Mouse (Mus musculus): ENCODE data around the gene Haus3. TPM values are rescaled to one million over a fixed set of nuclear protein-coding genes. Genes with fewer than 3 reads are reported as not detected.

Gene Haus3
- polyA plus RNA-seq, 1 experiment: 5.5 TPM

GRCm38 (mm10) chr5:34201396-34201795 is 32.1 kb upstream of the Haus3 start:
- no peak overlapping the region for H3K27ac ChIP-seq (ENCODE audit: insufficient read depth, low read length)
- no peaks in the 10 kb centered on the region; the same call in 1 of the 2 replicates for H3K4me1 ChIP-seq (ENCODE audit: control insufficient read depth, insufficient read depth, low read length)
- H3K4me3 ChIP-seq (ENCODE audit: insufficient read depth, low read length): no peak overlapping the region
- TF ChIP-seq CTCF (IDR thresholded peaks at IDR 0.05; ENCODE audit: extremely low read depth, insufficient read depth, low read length) (no peak), POLR2A (IDR thresholded peaks at IDR 0.05; ENCODE audit: extremely low read depth, insufficient read depth, low read length) (no peak)

DNA sequence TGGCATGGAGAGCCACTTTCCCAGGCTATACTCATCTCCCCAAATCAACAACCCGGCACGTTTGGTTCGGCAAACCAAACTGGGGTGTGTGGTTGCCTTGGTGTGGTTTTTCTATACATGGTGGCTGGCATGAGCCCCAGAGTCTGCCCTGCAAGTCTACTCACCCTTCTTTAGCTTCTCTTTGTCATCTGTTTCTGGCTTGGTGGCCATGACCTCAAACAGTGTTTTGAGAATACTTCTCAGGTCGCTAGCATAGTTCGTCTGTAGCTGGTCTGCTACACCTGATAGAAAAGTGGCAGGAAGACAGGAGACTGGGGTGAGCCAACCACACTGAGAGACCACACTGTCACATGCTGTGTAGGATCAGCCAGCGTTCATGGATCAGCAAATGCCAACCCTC is 29.3 kb upstream of the Haus3 start:
- peaks cover 11% of the 10 kb centered on the region for H3K4me1 ChIP-seq (ENCODE audit: control insufficient read depth, insufficient read depth, low read length)
- no peak for TF ChIP-seq POLR2A (IDR thresholded peaks at IDR 0.05; ENCODE audit: extremely low read depth, insufficient read depth, low read length)
- no peak for TF ChIP-seq CTCF (IDR thresholded peaks at IDR 0.05; ENCODE audit: extremely low read depth, insufficient read depth, low read length)
- H3K4me3 ChIP-seq (ENCODE audit: insufficient read depth, low read length): no peak overlapping the region
- no peak overlapping the region for H3K27ac ChIP-seq (ENCODE audit: insufficient read depth, low read length)

DNA sequence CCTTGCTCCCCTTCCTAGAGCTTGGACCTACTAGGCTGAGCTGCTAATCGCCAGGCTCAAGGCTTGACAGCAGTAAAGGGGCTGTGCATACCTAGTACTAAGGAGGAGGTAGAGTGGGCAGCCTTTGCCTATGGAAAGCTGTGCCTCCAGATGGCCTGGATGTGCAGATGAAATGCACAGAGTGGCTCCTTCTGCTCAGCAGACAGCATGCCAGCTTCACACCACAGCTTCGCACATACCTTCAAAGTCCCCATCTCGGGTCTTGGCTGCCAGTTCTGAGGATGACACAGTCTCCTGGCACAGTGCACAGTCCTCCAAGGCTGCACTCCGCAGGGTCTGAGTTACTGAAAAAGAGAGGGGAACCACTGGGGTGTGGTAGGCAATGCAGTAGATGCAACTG is 27.9 kb upstream of the Haus3 start:
- 0 out of 2 replicates have a peak overlapping the region, but pooled peaks have one; percentile 6 for H3K27ac ChIP-seq (ENCODE audit: insufficient read depth, low read length)
- TF ChIP-seq POLR2A (IDR thresholded peaks at IDR 0.05; ENCODE audit: extremely low read depth, insufficient read depth, low read length) (no peak), CTCF (IDR thresholded peaks at IDR 0.05; ENCODE audit: extremely low read depth, insufficient read depth, low read length) (no peak)
- peaks cover 11% of the 10 kb centered on the region for H3K4me1 ChIP-seq (ENCODE audit: control insufficient read depth, insufficient read depth, low read length)
- H3K4me3 ChIP-seq (ENCODE audit: insufficient read depth, low read length): no peak overlapping the region

- H3K27ac ChIP-seq (ENCODE audit: insufficient read depth, low read length): no peak overlapping the region
- peaks cover 11% of the 10 kb centered on the region for H3K4me1 ChIP-seq (ENCODE audit: control insufficient read depth, insufficient read depth, low read length)
- no peak overlapping the region for H3K4me3 ChIP-seq (ENCODE audit: insufficient read depth, low read length)
- TF ChIP-seq CTCF (IDR thresholded peaks at IDR 0.05; ENCODE audit: extremely low read depth, insufficient read depth, low read length) (no peak), POLR2A (IDR thresholded peaks at IDR 0.05; ENCODE audit: extremely low read depth, insufficient read depth, low read length) (no peak)
These were observed 27.1 kb upstream of the Haus3 start for GRCm38 (mm10) chr5:34196423-34196822.

DNA sequence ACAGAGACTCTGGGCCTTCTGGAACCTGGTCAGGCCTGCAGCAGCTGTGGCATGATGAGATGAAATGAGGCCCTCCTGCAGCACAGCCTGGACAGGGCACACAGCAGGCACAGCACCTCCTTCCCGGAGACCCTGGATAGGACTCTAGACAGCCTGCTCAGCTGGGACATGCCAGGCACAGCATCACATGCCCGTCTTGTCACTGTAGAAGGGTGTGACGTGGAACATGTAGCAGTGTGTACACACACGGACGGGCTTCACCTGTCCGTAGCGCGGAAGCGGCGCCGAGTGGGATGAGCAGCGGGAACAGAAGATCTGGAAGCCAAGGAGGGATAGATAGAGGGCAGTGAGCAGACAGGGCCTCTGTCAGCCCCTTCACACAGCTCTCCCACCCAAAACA is 26.5 kb upstream of the Haus3 start:
- peaks cover 11% of the 10 kb centered on the region for H3K4me1 ChIP-seq (ENCODE audit: control insufficient read depth, insufficient read depth, low read length)
- TF ChIP-seq POLR2A (IDR thresholded peaks at IDR 0.05; ENCODE audit: extremely low read depth, insufficient read depth, low read length): no peak
- TF ChIP-seq CTCF (IDR thresholded peaks at IDR 0.05; ENCODE audit: extremely low read depth, insufficient read depth, low read length): no peak
- peak overlapping the region; percentile 83 for H3K27ac ChIP-seq (ENCODE audit: insufficient read depth, low read length)
- H3K4me3 ChIP-seq (ENCODE audit: insufficient read depth, low read length): no peak overlapping the region

DNA sequence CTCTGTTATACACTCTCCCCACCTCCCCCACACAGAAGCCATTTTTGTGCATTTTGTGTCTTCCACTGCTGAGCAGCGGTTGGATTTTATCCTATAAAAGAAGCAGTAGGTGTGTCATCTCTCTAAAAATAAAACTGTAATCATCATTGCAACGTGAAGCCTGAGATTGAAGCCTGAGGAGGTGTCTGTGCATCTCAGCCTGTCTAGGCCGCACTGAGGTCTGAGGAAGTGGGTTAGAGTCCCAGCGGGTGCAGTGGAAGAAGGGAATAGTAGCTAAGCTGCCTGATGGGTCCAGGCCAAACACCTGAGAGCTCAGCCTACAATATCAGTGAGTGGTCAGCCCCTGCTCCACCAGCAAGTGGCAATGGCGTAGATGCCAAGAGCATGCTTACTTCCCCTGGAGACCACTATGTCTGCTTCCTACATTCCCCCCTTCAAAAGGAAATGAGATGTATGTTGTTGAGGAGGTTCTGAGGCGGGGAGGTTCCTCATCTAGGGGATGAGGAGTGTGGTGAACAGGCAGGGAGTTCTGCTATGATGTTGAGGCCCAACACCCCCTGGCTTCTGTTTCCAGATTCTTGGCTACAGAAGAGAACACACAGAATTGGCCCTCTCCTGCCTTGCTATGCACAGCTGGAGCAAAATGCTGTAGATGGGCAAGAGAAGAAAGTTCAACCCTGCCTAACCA is 25.8 kb upstream of the Haus3 start:
- TF ChIP-seq CTCF (IDR thresholded peaks at IDR 0.05; ENCODE audit: extremely low read depth, insufficient read depth, low read length): no peak
- no peak for TF ChIP-seq POLR2A (IDR thresholded peaks at IDR 0.05; ENCODE audit: extremely low read depth, insufficient read depth, low read length)
- H3K27ac ChIP-seq (ENCODE audit: insufficient read depth, low read length): peak overlapping the region; percentile 83
- no peak overlapping the region for H3K4me3 ChIP-seq (ENCODE audit: insufficient read depth, low read length)
- peaks cover 11% of the 10 kb centered on the region for H3K4me1 ChIP-seq (ENCODE audit: control insufficient read depth, insufficient read depth, low read length)

DNA sequence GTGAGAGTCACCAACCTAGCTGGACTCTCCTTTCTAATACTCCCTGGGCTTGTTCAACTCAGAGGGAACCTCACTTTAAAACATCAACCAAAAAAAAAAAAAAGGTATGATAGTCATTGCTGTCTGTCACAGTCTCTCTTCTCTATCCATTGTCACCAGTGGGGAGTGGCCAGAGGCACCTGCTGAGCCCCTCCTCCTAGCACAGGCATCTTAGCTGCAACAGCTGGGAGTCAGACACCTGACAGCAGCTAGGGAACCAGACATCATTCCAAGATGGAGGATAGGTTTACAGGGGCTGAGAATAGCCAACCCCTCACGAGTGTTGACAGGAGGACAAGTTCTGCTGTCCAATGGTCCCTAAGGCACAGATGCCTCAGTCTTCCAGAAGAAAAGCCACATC is 25.1 kb upstream of the Haus3 start:
- no peak overlapping the region for H3K4me3 ChIP-seq (ENCODE audit: insufficient read depth, low read length)
- peaks cover 11% of the 10 kb centered on the region for H3K4me1 ChIP-seq (ENCODE audit: control insufficient read depth, insufficient read depth, low read length)
- H3K27ac ChIP-seq (ENCODE audit: insufficient read depth, low read length): peak overlapping the region; percentile 14; the same call in 1 of the 2 replicates
- TF ChIP-seq CTCF (IDR thresholded peaks at IDR 0.05; ENCODE audit: extremely low read depth, insufficient read depth, low read length) (no peak), POLR2A (IDR thresholded peaks at IDR 0.05; ENCODE audit: extremely low read depth, insufficient read depth, low read length) (no peak)

- Histone ChIP-seq H3K4me3 (ENCODE audit: insufficient read depth, low read length) (no peak overlapping the region), H3K4me1 (ENCODE audit: control insufficient read depth, insufficient read depth, low read length) (peaks cover 11% of the 10 kb centered on the region), H3K27ac (ENCODE audit: insufficient read depth, low read length) (no peak overlapping the region)
- TF ChIP-seq POLR2A (IDR thresholded peaks at IDR 0.05; ENCODE audit: extremely low read depth, insufficient read depth, low read length): no peak
- TF ChIP-seq CTCF (IDR thresholded peaks at IDR 0.05; ENCODE audit: extremely low read depth, insufficient read depth, low read length): peak; percentile 40
These were observed 22.5 kb upstream of the Haus3 start for GRCm38 (mm10) chr5:34191843-34192242.

- Histone ChIP-seq H3K27ac (ENCODE audit: insufficient read depth, low read length) (no peak overlapping the region), H3K4me1 (ENCODE audit: control insufficient read depth, insufficient read depth, low read length) (peaks cover 11% of the 10 kb centered on the region), H3K4me3 (ENCODE audit: insufficient read depth, low read length) (no peak overlapping the region)
- TF ChIP-seq CTCF (IDR thresholded peaks at IDR 0.05; ENCODE audit: extremely low read depth, insufficient read depth, low read length) (no peak), POLR2A (IDR thresholded peaks at IDR 0.05; ENCODE audit: extremely low read depth, insufficient read depth, low read length) (no peak)
These were observed 21.7 kb upstream of the Haus3 start for GRCm38 (mm10) chr5:34191021-34191420.

DNA sequence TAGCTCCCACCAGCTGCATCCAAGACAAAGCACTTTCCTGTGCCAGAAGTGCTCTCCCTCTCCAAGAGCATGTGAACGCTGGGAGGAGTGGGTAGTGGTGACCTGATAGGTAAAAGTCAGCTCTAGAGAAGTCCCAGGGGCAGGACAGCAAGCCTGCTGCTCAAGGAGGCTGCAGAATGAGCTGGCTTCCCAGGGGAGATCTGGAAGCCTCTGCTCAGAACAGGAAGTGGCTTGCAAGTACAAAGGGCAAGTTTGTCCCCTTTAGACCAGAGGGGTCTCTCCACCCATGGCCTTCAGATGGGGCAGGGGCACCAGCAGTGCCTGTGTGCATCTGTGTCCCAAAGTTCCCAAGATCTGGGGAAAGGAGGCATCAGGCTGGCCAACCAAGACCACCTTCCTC is 20.2 kb upstream of the Haus3 start:
- no peak overlapping the region for H3K4me3 ChIP-seq (ENCODE audit: insufficient read depth, low read length)
- no peak for TF ChIP-seq CTCF (IDR thresholded peaks at IDR 0.05; ENCODE audit: extremely low read depth, insufficient read depth, low read length)
- no peak for TF ChIP-seq POLR2A (IDR thresholded peaks at IDR 0.05; ENCODE audit: extremely low read depth, insufficient read depth, low read length)
- H3K4me1 ChIP-seq (ENCODE audit: control insufficient read depth, insufficient read depth, low read length): peaks cover 6% of the 10 kb centered on the region
- H3K27ac ChIP-seq (ENCODE audit: insufficient read depth, low read length): no peak overlapping the region

Data from cortical plate, adult 2 months (tissue).